Mouse (Mus musculus): Measurements from ENCODE around the gene Ntmt1.

- TF ChIP-seq CTCF (conservative IDR thresholded peaks at IDR 0.05; ENCODE audit: insufficient read depth, insufficient read length, low read depth, low read length) (no peak), POLR2A (IDR thresholded peaks at IDR 0.05; ENCODE audit: low read depth, low read length) (no peak)
These were observed 26.0 kb downstream of the Ntmt1 start for GRCm38 (mm10) chr2:30833644-30834043.

All from kidney, adult 2 months (tissue).